Comparison of ENCODE assay signal across 9 mouse cellular contexts in the genomic region with DNA sequence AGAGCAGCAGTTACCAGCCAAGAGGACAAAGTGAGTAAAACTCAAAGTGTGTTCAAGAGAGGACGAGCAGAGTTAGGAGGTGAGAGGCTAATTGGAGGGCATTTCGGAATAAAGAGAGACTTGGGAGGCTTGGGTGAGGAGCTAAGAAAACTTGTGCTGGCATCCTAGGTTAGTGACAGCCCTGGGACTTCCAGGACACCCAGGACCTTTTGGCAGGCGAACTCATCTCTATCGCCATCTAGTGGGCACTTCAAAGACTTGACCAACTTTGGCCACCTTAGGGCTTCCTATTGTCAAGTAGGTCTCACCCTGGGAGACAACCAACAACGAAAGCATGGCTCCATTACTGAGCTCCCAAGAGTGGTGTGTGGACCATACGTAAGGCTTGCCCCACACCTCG. TPM values are rescaled to one million over a fixed set of nuclear protein-coding genes. Genes with fewer than 3 reads are reported as not detected.
DNase-seq lines count a peak whose midpoint lies in the region; ATAC-seq and TF ChIP-seq lines count a peak whose summit lies in the region.
"Had no signal": no experiment of that assay in that cellular context is flagged by ENCODE, and none has a peak within 500 bp of the region (broad histone marks: within the 10 kb centered on the region; RNA-seq: fewer than 3 reads in every experiment).

No protein-coding gene starts in this region.

- no peaks in the 10 kb centered on the region for H3K36me3 ChIP-seq in hindbrain, embryonic 11.5 days (ENCODE audit: control insufficient read depth, insufficient read depth, low read length)
- no peaks in the 10 kb centered on the region for H3K36me3 ChIP-seq in hindbrain, embryonic 12.5 days
- no peaks in the 10 kb centered on the region for H3K36me3 ChIP-seq in kidney, postnatal 0 days (ENCODE audit: insufficient read depth, low read length)

- H3K4me1 ChIP-seq in hindbrain, embryonic 11.5 days (replicated peaks; ENCODE audit: control insufficient read depth, insufficient read depth, low read length) = peaks cover 9% of the 10 kb centered on the region
- H3K4me1 ChIP-seq in hindbrain, embryonic 12.5 days = peaks cover 41% of the 10 kb centered on the region
- H3K4me1 ChIP-seq in kidney, postnatal 0 days (replicated peaks; ENCODE audit: insufficient read depth, low read length) = peaks cover 5% of the 10 kb centered on the region

- H3K4me3 ChIP-seq in hindbrain, embryonic 11.5 days (ENCODE audit: low read depth, low read length) = no peak overlapping the region
- H3K4me3 ChIP-seq in hindbrain, embryonic 12.5 days = no peak overlapping the region
- H3K4me3 ChIP-seq in kidney, postnatal 0 days (replicated peaks; ENCODE audit: low read depth, low read length) = no peak overlapping the region
- H3K4me3 ChIP-seq: megakaryocyte, embryonic 14.5 days had no signal

- H3K4me2 ChIP-seq in hindbrain, embryonic 11.5 days (replicated peaks; ENCODE audit: low read depth, low read length) = no peak overlapping the region
- no peak overlapping the region for H3K4me2 ChIP-seq in hindbrain, embryonic 12.5 days (replicated peaks)
- no peak overlapping the region for H3K4me2 ChIP-seq in kidney, postnatal 0 days (ENCODE audit: low read length)

- ATAC-seq in hindbrain, embryonic 11.5 days (ENCODE audit: low FRiP score) = no peak; the same call in 1 of the 2 replicates
- no peak for ATAC-seq in hindbrain, embryonic 12.5 days (ENCODE audit: low FRiP score)
- ATAC-seq in kidney, postnatal 0 days (replicated peaks; ENCODE audit: low FRiP score, low read depth) = no peak

- H3K27ac ChIP-seq in hindbrain, embryonic 11.5 days (ENCODE audit: low read depth, low read length) = no peak overlapping the region
- no peak overlapping the region for H3K27ac ChIP-seq in hindbrain, embryonic 12.5 days
- H3K27ac ChIP-seq in kidney, postnatal 0 days = no peak overlapping the region

- no peaks in the 10 kb centered on the region for H3K9me3 ChIP-seq in hindbrain, embryonic 11.5 days (ENCODE audit: control insufficient read depth, low read length)
- H3K9me3 ChIP-seq in hindbrain, embryonic 12.5 days (replicated peaks) = no peaks in the 10 kb centered on the region
- H3K9me3 ChIP-seq in kidney, postnatal 0 days (replicated peaks; ENCODE audit: low read length) = no peaks in the 10 kb centered on the region

- DNase-seq in hindbrain, embryonic 11.5 days (ENCODE audit: low spot score) = peak; percentile 74
- DNase-seq in B cell, adult 2 months = peak; percentile 62 to 65
- peak; percentile 47 for DNase-seq in T-cell, adult 2 months (ENCODE audit: low spot score)
- peak; percentile 88 for DNase-seq in embryo, embryonic 10.5 days (ENCODE audit: low spot score)
- peak; percentile 83 for DNase-seq in kidney, postnatal 0 days (ENCODE audit: low spot score)
- DNase-seq in natural killer cell, adult 2 months (ENCODE audit: low spot score in 2 of 2) = peak; percentile 44 to 60
- DNase-seq in layer of hippocampus, postnatal 25 days (ENCODE audit: extremely low spot score in 1 of 2, low spot score in 1 of 2) = no peak

- H3K27me3 ChIP-seq in hindbrain, embryonic 11.5 days (ENCODE audit: control insufficient read depth, insufficient read depth, low read length) = peaks cover 3% of the 10 kb centered on the region; the same call in 1 of the 2 replicates
- peaks cover 39% of the 10 kb centered on the region for H3K27me3 ChIP-seq in hindbrain, embryonic 12.5 days
- peaks cover 13% of the 10 kb centered on the region for H3K27me3 ChIP-seq in kidney, postnatal 0 days (ENCODE audit: insufficient read depth, low read length)

- WGBS in hindbrain, embryonic 11.5 days = 29% methylated on average over 7 of the region's 7 CpGs
- WGBS in hindbrain, embryonic 12.5 days = 20% methylated on average over 7 of the region's 7 CpGs
- 33% methylated on average over 7 of the region's 7 CpGs for WGBS in kidney, postnatal 0 days

- H3K9ac ChIP-seq in hindbrain, embryonic 11.5 days (ENCODE audit: low read depth, low read length) = no peak overlapping the region
- H3K9ac ChIP-seq in hindbrain, embryonic 12.5 days = no peak overlapping the region
- H3K9ac ChIP-seq in kidney, postnatal 0 days (ENCODE audit: low read depth, low read length) = no peak overlapping the region

- TF ChIP-seq CTCF in kidney, postnatal 0 days (IDR thresholded peaks at IDR 0.05; ENCODE audit: low read depth) = peak; percentile 83

RNA-seq across cellular contexts. Expression of a gene that starts 28.8 kb away (rescaled TPM):
- 0.57 and 0.67 TPM in 2 replicates for polyA plus RNA-seq in hindbrain, embryonic 11.5 days (2014; fragmentation: Nextera tagmentation; extraction: Ambion mirVana)
- 0.44 and 0.66 TPM in 2 replicates for polyA plus RNA-seq in hindbrain, embryonic 12.5 days (2016; fragmentation: Nextera tagmentation; extraction: Ambion mirVana)
- 0.13 and 0.17 TPM in 2 replicates for polyA plus RNA-seq in kidney, postnatal 0 days (2015; fragmentation: Nextera tagmentation; extraction: Ambion mirVana)
- total RNA-seq in layer of hippocampus, postnatal 25 days (2021) = 10 to 100 TPM; 13.2 to 19.9 TPM

RNA-seq across cellular contexts. Expression of a gene that starts 29.4 kb away (rescaled TPM):
- polyA plus RNA-seq in hindbrain, embryonic 11.5 days (2014; fragmentation: Nextera tagmentation; extraction: Ambion mirVana) = 0.25 TPM in 1 of 2 replicates, not detected in the other
- polyA plus RNA-seq in hindbrain, embryonic 12.5 days (2016; fragmentation: Nextera tagmentation; extraction: Ambion mirVana) = 0.33 TPM in 1 of 2 replicates, not detected in the other
- polyA plus RNA-seq in kidney, postnatal 0 days (2015; fragmentation: Nextera tagmentation; extraction: Ambion mirVana) = 0.28 TPM in 1 of 2 replicates, not detected in the other
- total RNA-seq in layer of hippocampus, postnatal 25 days (2021) = 1 to 10 TPM in 1 of 2 experiments, under 1 TPM in 1; 0.74 to 1.3 TPM

RNA-seq across cellular contexts. Expression of a gene that starts 34.0 kb away (rescaled TPM):
- polyA plus RNA-seq in hindbrain, embryonic 11.5 days (2014; fragmentation: Nextera tagmentation; extraction: Ambion mirVana) = 15.7 and 22.9 TPM in 2 replicates
- 25.9 and 28.7 TPM in 2 replicates for polyA plus RNA-seq in hindbrain, embryonic 12.5 days (2016; fragmentation: Nextera tagmentation; extraction: Ambion mirVana)
- 7.4 and 8.1 TPM in 2 replicates for polyA plus RNA-seq in kidney, postnatal 0 days (2015; fragmentation: Nextera tagmentation; extraction: Ambion mirVana)
- total RNA-seq in layer of hippocampus, postnatal 25 days (2021) = 10 to 100 TPM; 26.3 to 32.7 TPM

RNA-seq across cellular contexts. Expression of a gene that starts 38.8 kb away (rescaled TPM):
- polyA plus RNA-seq in hindbrain, embryonic 11.5 days (2014; fragmentation: Nextera tagmentation; extraction: Ambion mirVana) = 122 and 131 TPM in 2 replicates
- 103 and 130 TPM in 2 replicates for polyA plus RNA-seq in hindbrain, embryonic 12.5 days (2016; fragmentation: Nextera tagmentation; extraction: Ambion mirVana)
- polyA plus RNA-seq in kidney, postnatal 0 days (2015; fragmentation: Nextera tagmentation; extraction: Ambion mirVana) = 176 and 194 TPM in 2 replicates
- 10 to 100 TPM; 80.2 to 90.3 TPM for total RNA-seq in layer of hippocampus, postnatal 25 days (2021)

RNA-seq across cellular contexts. Expression of a gene that starts 47.7 kb away (rescaled TPM):
- 61.8 and 105 TPM in 2 replicates for polyA plus RNA-seq in hindbrain, embryonic 11.5 days (2014; fragmentation: Nextera tagmentation; extraction: Ambion mirVana)
- polyA plus RNA-seq in hindbrain, embryonic 12.5 days (2016; fragmentation: Nextera tagmentation; extraction: Ambion mirVana) = 77.5 and 85.3 TPM in 2 replicates
- polyA plus RNA-seq in kidney, postnatal 0 days (2015; fragmentation: Nextera tagmentation; extraction: Ambion mirVana) = 42.8 and 44.7 TPM in 2 replicates
- total RNA-seq in layer of hippocampus, postnatal 25 days (2021) = 100 to 1,000 TPM in 1 of 2 experiments, 10 to 100 TPM in 1; 71.9 to 123 TPM

Comparison
In these comparisons a context has a peak if more than half of its experiments do, and no peak if none do; other contexts are left out.
1. DNase-seq: peak in hindbrain, embryonic 11.5 days (single experiment), B cell, adult 2 months (2 of 2), T-cell, adult 2 months (single experiment), embryo, embryonic 10.5 days (single experiment), kidney, postnatal 0 days (single experiment) and natural killer cell, adult 2 months (2 of 2); none in layer of hippocampus, postnatal 25 days (0 of 2).